Mouse (Mus musculus): ENCODE data around the gene Dhodh. TPM values are rescaled to one million over a fixed set of nuclear protein-coding genes. Genes with fewer than 3 reads are reported as not detected.

The Dhodh gene
- total RNA-seq, 2 experiments from 2014 or later = 17.6 to 17.9 TPM

DNA sequence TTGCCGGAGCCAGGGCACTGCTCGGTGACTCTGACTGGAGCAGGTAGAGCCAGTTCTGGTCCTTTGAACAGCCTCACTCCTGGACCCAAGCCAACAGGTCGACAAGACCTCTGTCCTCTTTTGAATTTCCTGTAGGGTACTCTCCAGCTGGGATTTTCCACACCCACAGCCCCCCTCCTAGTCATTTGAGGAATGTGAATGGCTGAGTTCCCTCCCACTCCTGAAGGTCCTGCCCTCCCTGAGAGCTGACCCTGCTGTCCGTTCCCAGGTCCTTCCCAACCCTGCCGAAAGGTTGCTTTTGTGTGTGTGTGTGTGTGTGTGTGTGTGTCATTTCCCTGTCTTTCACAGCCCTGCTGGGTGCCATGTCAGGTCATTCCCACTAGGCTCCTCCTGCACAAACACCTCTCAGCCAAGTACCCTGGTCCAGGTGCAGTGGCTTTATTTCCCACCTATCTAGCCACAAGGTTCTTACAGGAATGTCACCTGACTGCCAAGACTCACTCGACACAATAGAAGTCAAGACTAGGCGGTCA lies 21.4 kb downstream of the Dhodh start:
- DNase-seq (ENCODE audit: low spot score in 2 of 2) = no peak

DNA sequence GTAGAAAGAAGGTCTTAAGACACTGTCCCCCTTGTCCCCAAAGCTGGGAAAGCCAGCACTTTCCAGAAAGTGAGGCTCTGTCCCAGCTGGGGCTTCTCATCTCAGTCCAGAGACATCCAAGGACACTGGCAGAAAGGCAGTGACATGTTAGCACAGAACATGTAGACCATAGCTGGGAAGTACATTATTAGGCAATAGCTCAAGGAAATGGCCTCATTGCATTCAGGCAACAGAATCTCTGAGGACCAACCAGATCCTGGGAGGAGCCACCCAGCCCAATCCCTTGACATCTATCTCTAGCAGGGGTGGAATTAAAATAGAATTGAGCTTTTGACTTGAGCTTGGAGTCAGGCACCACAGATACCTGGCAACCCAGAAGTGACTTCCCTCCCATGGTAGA lies 22.8 kb downstream of the Dhodh start:
- no peak for DNase-seq (ENCODE audit: low spot score in 2 of 2)

DNA sequence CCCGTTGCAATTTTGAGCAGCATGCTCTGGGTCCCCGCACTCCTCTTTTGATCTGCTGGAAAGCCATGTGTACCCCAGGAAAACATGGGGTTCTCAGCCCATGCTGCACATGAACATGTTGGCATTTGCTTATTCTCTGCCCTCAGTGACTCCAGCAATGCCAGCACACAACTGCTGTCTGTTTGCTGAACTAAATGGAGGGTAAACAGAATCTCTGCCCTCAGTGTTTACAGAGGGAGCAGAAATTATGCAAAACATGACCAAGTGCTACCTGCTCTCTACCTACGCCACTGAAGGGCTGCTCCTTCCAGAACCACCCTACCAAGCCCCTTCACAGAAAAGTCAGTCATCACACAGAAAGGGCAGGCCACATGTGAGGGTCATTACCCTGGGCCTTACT lies 23.6 kb downstream of the Dhodh start:
- DNase-seq (ENCODE audit: low spot score in 2 of 2) = no peak

DNA sequence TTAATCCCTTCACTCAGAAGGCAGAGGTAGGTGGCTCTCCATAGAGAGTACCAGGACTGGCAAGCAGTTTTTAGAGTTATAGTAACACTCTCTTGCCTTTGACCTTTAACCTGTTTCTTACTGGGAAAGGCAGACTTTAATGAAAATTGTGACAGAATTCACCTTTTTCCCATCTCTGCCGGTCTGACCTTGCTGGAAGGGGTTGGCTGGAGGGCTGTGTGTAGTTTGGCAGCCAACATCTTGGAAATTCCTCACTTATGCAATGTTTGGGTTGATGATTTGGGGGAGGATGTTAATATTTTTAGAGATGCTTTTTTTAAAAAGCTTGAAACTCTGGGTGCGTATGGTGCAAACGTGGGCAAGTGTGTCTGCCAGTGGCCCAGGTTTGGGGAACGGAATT lies 24.2 kb downstream of the Dhodh start:
- DNase-seq (ENCODE audit: low spot score in 2 of 2) = no peak

DNA sequence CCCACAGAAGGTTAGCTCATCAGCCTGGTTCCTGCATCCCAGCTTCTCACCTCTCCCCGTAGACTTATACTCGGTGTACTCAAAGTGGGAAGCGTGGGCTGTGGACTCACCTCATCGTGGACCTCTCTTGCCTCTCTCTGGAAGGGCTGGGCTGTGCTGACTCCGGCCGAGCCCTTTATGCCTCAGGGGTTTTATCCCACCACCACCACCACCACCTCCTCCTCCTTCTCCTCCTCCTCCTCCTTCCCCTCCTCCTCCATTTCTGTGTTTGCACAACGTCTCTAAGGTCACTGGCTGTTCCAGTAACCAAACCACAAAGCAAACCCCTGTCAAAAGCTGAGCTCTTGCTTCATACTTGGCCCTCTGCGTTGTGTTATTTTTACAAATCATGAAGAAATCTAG lies 29.6 kb downstream of the Dhodh start, which contains the start of gene Hp:
Hp (minus strand) TSS at position 273 of the 402 bp plus-strand sequence.
- no peak for DNase-seq (ENCODE audit: low spot score in 2 of 2)

DNA sequence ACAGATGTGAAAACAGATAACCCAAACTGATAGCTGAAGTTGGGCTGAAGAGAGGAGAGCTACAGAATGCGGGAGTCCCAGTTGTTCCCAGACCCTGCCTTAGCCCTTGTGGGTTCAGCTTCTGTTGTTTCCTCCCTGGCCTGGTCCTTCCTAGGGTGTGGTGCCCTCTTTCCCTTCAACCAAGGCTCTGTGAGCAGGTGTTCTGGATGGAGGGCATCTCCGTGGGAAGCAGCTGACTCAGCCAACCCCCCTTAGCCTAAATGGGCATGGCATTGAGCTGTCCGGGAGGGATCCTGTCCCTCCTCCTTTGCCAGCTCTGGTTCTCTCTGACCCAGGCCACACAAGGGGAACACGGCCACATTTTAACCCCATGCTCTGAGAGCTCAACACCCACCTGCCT lies 32.2 kb downstream of the Dhodh start:
- DNase-seq (ENCODE audit: low spot score in 2 of 2) = no peak

DNA sequence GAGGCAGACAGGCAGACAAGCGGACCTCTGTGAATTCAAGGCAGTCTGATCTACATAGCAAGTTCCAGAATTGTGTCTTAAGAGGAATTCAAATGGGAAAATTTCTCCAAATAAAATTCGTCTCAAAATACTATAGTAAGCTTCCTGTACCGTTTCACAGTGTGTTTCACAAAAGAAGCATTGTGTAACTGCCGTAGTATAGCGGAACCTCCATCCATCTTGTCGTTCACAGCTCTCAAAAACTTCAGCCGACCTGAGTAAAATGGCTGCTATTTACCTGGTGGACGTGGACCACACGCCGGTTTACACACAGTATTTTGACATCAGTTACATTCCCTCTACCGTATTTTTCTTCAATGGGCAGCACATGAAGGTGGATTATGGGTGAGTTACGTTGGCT lies 37.3 kb downstream of the Dhodh start:
- no peak for DNase-seq (ENCODE audit: low spot score in 2 of 2)

DNA sequence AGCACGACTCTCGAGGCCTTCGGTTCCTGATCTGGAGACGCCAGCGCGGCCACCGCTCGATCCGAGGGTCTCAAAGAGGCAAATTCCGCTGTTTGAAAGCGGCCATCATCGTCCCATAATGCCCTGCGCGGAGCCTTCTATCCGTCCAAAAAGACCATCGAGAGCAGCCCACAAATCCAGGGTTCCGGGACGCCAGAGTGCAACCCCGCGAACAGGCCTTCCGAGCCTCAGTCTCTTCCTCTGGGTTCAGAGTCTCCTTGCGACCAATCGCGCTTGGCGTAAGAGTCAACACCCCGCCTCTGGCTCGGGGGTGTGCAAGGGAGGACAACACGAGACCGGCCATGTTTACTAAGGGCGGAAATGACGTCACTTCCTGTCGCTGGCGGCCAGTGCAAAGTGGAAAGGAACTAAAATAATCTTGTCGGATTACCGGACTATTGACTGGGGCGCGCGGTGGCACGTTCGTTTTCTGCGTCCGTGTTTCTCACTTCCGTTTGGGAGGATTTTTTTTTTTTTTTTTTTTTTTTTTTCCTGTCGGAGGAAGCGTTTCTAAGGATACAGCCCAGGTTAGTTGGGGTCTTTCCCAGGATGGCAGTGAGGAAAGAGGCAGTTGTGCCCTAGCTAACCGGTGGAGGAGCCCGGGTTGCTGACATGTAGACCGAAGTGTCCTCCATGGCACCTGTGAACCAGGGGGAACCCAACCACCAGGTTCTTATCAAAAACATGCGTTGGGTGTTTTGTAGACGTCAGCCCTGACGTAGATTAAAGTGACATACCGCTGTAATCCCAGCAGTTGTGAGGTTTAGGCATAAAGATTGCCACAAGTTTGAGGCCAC lies 42.8 kb downstream of the Dhodh start, which contains the start of the genes Dhx38 and Txnl4b:
Dhx38 (minus strand) TSS at position 364 of the 836 bp plus-strand sequence.
Txnl4b (plus strand) TSS at position 395 of the 836 bp plus-strand sequence.
- peak; percentile 94 to 97 for DNase-seq (ENCODE audit: low spot score in 2 of 2)

DNA sequence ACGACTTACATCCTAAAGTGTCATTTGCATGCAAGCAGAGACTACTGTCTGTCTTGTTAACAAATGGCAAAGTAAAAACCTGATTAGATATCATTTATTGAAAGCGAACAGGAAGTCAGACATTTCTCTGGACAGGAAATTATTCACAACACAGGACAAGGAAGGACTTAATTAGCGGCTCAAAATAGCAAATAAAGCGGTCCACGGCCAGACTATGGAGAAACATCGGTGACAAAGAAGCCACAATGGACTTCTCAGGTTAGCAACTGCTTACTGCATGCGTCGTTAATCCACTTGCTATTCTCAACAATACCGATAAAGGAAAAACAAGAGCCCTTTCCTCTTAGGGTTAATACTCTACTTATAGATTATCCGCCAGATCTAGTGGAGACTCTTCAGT lies 43.7 kb downstream of the Dhodh start:
- DNase-seq (ENCODE audit: low spot score in 2 of 2) = no peak

DNA sequence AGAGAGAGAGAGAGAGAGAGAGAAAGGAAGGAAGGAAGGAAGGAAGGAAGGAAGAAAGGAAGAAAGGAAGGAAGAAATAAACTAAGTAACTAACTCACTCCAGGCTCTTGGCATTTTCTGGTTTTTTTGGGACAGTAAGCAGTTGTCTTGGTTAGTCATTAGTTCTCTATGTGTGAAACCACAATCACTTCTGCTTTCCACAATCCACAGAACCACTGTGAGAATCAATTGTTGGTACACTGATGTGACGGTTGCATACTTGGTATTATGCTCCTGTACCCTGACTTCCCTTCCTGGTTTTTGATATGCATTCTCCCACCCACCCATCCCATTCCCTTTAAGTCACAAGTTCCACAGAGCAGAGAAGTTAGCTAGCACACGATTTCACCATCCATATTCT lies 44.6 kb downstream of the Dhodh start:
- no peak for DNase-seq (ENCODE audit: low spot score in 2 of 2)

DNA sequence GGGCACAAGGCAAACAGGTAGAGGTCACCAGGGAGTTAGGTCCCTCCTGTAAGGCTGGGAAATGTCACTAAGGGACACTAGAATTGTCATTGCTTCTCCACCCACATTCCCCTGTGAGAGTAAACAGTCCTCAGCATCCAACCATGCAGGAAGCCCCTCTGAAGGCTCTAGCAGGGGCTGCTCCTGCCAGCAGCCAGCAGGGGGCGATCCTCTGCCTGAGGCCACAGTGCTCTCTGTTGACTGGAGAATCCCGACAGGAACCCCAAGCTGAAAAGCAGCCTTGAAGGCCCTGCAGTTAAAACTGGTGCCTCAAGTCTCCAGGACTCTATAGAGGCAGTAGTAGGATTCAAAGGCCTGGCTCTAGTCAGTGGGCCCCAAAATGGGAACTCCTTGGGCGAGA lies 56.8 kb downstream of the Dhodh start:
- no peak for DNase-seq (ENCODE audit: low spot score in 2 of 2)

DNA sequence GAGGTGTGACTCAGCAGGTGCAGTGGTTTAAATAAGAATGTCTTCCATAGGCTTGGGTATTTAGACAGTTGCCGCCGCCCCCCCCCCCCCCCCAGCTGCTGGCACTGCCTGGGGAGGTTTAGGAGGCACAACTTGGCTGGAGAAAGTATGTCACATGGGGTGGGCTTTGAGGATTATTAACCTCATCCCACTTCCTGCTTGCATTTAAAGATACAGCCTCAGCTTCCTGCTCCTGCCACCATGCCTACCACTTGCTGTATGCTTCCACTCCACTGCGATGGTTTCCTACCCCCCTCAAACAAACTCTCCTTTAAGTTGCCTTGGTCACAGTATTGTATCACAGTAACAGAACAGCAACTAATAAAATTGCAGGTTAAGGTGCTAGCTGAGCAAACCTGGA lies 64.4 kb downstream of the Dhodh start:
- DNase-seq (ENCODE audit: low spot score in 2 of 2) = no peak

DNA sequence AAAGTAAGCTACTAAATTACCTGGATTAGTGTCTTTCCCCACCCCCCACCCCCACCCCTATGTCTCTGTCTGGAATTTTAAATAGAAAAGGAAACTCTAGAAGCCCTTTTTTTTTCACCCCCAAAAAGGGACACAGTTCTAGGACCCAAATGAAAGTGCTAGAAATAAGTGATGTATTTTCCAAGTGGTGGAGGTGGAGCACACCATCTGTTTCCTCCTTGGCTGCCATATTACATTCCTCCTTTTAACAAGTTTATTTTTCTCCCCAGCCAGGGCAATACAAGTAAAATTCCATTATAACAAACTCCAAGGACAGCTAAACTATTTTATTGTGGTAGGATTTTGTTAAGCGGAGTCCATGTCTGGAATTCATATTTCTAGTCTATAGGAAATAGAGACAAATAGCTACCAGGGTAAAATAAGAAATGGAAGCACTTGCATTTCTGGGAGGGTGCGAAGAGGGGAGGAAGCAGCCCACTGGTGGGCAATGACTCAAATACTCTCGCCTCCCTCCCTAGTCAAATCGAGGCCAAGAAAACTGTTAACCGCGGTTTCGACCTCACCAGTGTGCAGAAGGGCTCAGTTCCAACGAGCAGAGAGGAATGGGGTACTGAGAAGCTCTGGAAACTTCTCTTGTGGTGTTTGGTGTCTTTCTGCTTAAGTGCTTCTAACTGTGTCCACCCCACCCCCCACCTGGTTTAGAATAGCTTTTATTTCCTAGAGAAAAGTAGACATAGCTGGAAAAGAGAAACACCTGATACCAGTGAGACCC lies 65.5 kb downstream of the Dhodh start:
- DNase-seq (ENCODE audit: low spot score in 2 of 2) = no peak

DNA sequence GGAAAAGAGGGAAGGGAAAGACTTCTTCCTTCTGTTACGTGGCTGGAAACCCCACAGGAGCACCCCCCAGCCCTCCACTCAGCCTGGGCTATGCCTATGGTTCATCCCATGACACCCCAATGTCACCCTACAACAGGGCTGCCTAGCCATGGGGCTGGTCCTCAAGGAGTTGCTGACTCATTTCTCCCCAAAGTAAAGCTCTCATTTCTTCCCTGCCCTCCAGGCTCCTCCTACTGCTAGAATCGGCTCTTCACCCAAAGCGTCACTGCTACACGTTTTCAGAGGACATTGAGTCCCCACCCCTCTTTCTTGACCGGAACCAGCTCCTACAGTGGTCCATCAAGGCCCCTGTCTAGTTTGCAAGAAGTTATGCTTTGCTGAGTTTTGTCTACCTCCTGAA lies 66.3 kb downstream of the Dhodh start:
- DNase-seq (ENCODE audit: low spot score in 2 of 2) = no peak

Other genes with a start within 250 kb of the Dhodh start
- not detected for gene Pmfbp1, start 114.6 kb downstream of the Dhodh start, total RNA-seq (2021)
- 10 to 100 TPM; 22.4 to 24.7 TPM for gene Dhx38, start 42.8 kb downstream of the Dhodh start, total RNA-seq (2021)
- gene Txnl4b, start 42.8 kb downstream of the Dhodh start, total RNA-seq (2021) = 1 to 10 TPM; 8.6 to 10.0 TPM
- gene Hp, start 29.5 kb downstream of the Dhodh start, total RNA-seq (2021) = 100 to 1,000 TPM in 1 of 2 experiments, 10 to 100 TPM in 1; 95.5 to 389 TPM
- under 1 TPM in 1 of 2 experiments, not detected in 1; 0.13 TPM for gene Pkd1l3, start 5.8 kb upstream of the Dhodh start, total RNA-seq (2021)
- gene Ist1, start 84.6 kb upstream of the Dhodh start, total RNA-seq (2021) = 10 to 100 TPM; 96.5 to 99.1 TPM
- 1 to 10 TPM; 7.7 to 8.2 TPM for gene Zfp821, start 96.9 kb upstream of the Dhodh start, total RNA-seq (2021)
- 10 to 100 TPM; 36.1 to 41.2 TPM for gene Atxn1l, start 129.1 kb upstream of the Dhodh start, total RNA-seq (2021)
- gene Ap1g1, start 169.9 kb upstream of the Dhodh start, total RNA-seq (2021) = 10 to 100 TPM; 81.8 to 90.5 TPM

Measured in adrenal gland, adult 18-20 months (tissue).